Mouse (Mus musculus): Measurements from ENCODE around the gene Dand5. TPM values are rescaled to one million over a fixed set of nuclear protein-coding genes. Genes with fewer than 3 reads are reported as not detected.
A peak's percentile ranks its signal among the peaks of the same experiment; 100 is the strongest.

Dand5 gene
- total and polyA plus RNA-seq, 2 experiments: 1.8 to 2.0 TPM

DNA sequence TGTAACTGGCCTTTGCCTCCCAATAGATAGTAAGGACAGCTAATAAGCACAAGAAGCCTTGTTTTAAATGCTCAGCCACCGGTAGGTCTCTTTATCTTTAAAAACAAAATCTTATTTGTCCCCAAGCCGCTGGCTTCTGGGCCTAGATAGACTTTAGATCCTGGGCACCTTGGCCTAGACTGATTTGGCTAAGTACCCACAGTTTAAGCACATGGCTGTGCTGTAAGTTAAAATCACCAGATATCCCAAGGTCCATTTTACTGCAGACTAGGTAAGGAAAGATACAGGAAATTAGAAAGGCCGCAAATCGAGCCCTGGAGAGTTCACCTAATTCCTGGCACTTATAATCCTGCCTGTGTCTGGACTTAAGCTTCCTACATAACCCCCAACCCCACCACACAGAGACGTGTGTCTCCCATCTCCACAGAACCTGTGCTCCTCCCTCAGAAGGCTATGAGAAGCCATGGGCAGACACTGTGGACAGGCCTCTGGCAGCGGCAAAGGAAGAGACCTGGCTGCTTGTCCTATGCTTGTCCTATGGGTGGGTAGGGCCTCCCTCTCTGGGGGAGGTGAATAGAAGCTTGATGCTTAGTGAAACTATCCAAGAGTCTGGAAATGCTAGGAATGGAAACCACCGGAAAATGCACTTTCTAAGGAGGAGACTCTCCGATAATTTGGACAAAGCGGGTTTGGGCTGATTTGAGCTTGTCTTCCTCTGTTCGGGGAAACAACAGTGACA lies 44.6 kb downstream of the Dand5 start:
- Histone ChIP-seq H3K27me3 (ENCODE audit: control insufficient read depth, insufficient read depth, low read length) (no peaks in the 10 kb centered on the region), H3K4me3 (ENCODE audit: insufficient read depth, low read depth, low read length) (no peak overlapping the region), H3K4me1 (ENCODE audit: control insufficient read depth, insufficient read depth, low read length) (peaks cover 33% of the 10 kb centered on the region), H3K79me2 (ENCODE audit: control insufficient read depth, insufficient read depth, low read length) (peaks cover 28% of the 10 kb centered on the region), H3K36me3 (ENCODE audit: control insufficient read depth, insufficient read depth, low read length) (no peaks in the 10 kb centered on the region), H3K9ac (ENCODE audit: low read depth, low read length) (0 out of 2 replicates have a peak overlapping the region, but pooled peaks have one; percentile 2), H3K27ac (replicated peaks; ENCODE audit: insufficient read depth, low read depth, low read length) (peak overlapping the region; percentile 32)
- peak; percentile 81 for DNase-seq (ENCODE audit: extremely low read depth, low read depth, low spot score)
- TF ChIP-seq CTCF (IDR thresholded peaks at IDR 0.05; ENCODE audit: low read depth, low read length) (no peak), POLR2A (IDR thresholded peaks at IDR 0.05; ENCODE audit: extremely low read depth, insufficient read depth, low read length) (no peak)
- 63% methylated on average over 10 of the region's 10 CpGs for WGBS

DNA sequence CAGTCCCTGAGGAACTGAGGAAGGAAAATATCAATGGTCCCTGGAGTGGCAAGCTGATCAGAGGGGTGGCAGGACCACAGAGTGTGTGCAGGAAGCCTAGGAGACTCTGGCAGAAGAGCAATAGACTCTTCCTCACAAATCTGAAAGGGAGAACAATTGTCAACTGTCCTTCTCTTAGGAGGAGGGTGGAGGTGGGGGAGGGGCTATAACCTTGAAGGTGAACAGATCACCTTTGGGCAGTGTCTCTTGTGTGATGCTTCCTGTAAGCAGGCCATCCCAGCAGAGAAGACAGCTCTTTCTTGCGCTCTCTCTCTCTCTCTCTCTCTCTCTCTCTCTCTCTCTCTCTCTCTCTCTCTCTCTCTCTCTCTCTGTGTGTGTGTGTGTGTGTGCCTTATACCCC lies 46.1 kb downstream of the Dand5 start:
- Histone ChIP-seq H3K36me3 (ENCODE audit: control insufficient read depth, insufficient read depth, low read length) (no peaks in the 10 kb centered on the region), H3K4me3 (ENCODE audit: insufficient read depth, low read depth, low read length) (no peak overlapping the region), H3K27me3 (ENCODE audit: control insufficient read depth, insufficient read depth, low read length) (no peaks in the 10 kb centered on the region), H3K27ac (replicated peaks; ENCODE audit: insufficient read depth, low read depth, low read length) (peak overlapping the region; percentile 46), H3K9ac (ENCODE audit: low read depth, low read length) (no peak overlapping the region), H3K4me1 (ENCODE audit: control insufficient read depth, insufficient read depth, low read length) (peaks cover 39% of the 10 kb centered on the region), H3K79me2 (ENCODE audit: control insufficient read depth, insufficient read depth, low read length) (peaks cover 19% of the 10 kb centered on the region)
- no peak for TF ChIP-seq CTCF (IDR thresholded peaks at IDR 0.05; ENCODE audit: low read depth, low read length)
- no peak for TF ChIP-seq POLR2A (IDR thresholded peaks at IDR 0.05; ENCODE audit: extremely low read depth, insufficient read depth, low read length)
- 100% methylated on average over 1 of the region's 1 CpGs for WGBS
- no peak for DNase-seq (ENCODE audit: extremely low read depth, low read depth, low spot score)

DNA sequence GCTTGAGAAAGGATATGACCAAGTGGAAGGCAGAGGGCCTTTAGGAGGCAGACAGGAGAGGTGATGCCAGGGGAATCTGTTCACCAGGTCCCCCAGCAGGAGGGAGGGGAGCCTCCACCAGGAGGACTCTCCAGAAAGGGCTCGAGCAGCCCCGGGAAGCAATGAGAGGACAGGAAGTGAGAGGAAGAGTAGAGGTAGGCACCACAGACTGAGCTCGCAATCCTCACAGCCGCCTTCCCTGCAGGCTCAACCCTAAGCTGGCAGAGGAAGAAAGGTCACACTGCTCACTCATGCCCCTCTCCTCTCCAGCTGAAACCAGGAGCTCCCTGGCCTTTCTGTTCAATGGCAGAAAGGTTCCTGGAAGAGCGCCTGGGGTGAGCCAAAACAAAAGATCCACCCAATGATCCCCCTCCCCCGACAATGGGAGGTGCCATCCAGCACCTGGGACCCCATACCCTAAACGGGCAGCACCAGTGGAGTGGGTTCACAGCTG lies 47.0 kb downstream of the Dand5 start:
- Histone ChIP-seq H3K4me3 (ENCODE audit: insufficient read depth, low read depth, low read length) (no peak overlapping the region), H3K79me2 (ENCODE audit: control insufficient read depth, insufficient read depth, low read length) (peaks cover 13% of the 10 kb centered on the region), H3K9ac (ENCODE audit: low read depth, low read length) (no peak overlapping the region; the same call in 1 of the 2 replicates), H3K27me3 (ENCODE audit: control insufficient read depth, insufficient read depth, low read length) (no peaks in the 10 kb centered on the region), H3K27ac (replicated peaks; ENCODE audit: insufficient read depth, low read depth, low read length) (peak overlapping the region; percentile 53), H3K36me3 (ENCODE audit: control insufficient read depth, insufficient read depth, low read length) (no peaks in the 10 kb centered on the region), H3K4me1 (ENCODE audit: control insufficient read depth, insufficient read depth, low read length) (peaks cover 48% of the 10 kb centered on the region)
- no peak for TF ChIP-seq POLR2A (IDR thresholded peaks at IDR 0.05; ENCODE audit: extremely low read depth, insufficient read depth, low read length)
- no peak for TF ChIP-seq CTCF (IDR thresholded peaks at IDR 0.05; ENCODE audit: low read depth, low read length)
- WGBS: 39% methylated on average over 7 of the region's 7 CpGs
- DNase-seq (ENCODE audit: extremely low read depth, low read depth, low spot score): no peak

DNA sequence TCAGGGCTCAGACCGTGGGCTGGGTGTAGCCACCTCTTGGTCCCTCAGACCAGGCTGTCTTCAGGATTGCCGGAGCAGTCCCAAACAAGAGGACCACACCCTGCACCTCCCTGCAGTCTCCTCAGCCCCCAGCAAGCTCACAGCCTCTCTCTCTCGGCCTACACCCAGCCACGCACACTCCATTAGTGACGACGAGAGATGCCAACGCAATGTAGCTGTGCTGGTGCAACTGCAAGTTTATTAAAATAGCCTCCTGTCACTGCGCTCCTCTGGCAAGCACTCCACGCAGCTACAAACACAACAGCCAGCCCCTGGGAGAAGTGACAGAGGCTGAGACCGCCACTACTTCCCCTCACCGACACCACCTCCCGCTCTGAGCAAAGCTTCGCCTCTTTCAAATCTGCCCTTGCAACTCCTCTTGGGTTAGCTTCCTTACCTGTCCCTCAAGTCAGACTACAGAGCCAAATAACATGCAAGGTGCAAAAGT lies 47.5 kb downstream of the Dand5 start:
- Histone ChIP-seq H3K27ac (replicated peaks; ENCODE audit: insufficient read depth, low read depth, low read length) (peak overlapping the region; percentile 53), H3K79me2 (ENCODE audit: control insufficient read depth, insufficient read depth, low read length) (peaks cover 16% of the 10 kb centered on the region), H3K9ac (ENCODE audit: low read depth, low read length) (peak overlapping the region; percentile 34), H3K27me3 (ENCODE audit: control insufficient read depth, insufficient read depth, low read length) (no peaks in the 10 kb centered on the region), H3K36me3 (ENCODE audit: control insufficient read depth, insufficient read depth, low read length) (no peaks in the 10 kb centered on the region), H3K4me1 (ENCODE audit: control insufficient read depth, insufficient read depth, low read length) (peaks cover 50% of the 10 kb centered on the region), H3K4me3 (ENCODE audit: insufficient read depth, low read depth, low read length) (peak overlapping the region; percentile 2; the same call in 1 of the 2 replicates)
- WGBS: 67% methylated on average over 13 of the region's 13 CpGs
- DNase-seq (ENCODE audit: extremely low read depth, low read depth, low spot score): no peak
- TF ChIP-seq POLR2A (IDR thresholded peaks at IDR 0.05; ENCODE audit: extremely low read depth, insufficient read depth, low read length) (no peak), CTCF (IDR thresholded peaks at IDR 0.05; ENCODE audit: low read depth, low read length) (no peak)

DNA sequence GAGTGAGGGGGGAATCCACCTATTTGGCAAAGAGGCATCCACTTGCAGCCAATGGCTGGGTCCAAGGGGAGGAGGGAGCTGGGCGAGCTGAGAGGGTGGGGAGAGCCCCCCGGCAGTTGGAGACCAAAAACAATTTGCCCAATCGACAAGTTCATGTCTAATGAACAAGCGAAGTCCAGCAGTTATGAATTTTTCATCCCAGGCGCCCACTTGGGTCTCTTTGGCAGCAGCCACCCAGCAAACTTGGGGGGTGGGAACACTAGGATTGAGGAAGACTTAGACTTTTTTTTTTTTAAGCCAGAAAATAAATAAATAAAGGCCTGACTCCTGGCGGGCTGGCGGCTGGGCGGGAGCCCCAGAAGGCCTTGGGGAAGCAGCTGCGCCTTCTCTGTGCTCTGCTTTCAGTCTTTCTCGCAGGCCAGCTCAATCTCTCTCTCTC lies 48.1 kb downstream of the Dand5 start:
- H3K9ac ChIP-seq (ENCODE audit: low read depth, low read length): no peak overlapping the region
- no peak for DNase-seq (ENCODE audit: extremely low read depth, low read depth, low spot score)
- no peaks in the 10 kb centered on the region for H3K27me3 ChIP-seq (ENCODE audit: control insufficient read depth, insufficient read depth, low read length)
- 28% methylated on average over 9 of the region's 10 CpGs for WGBS
- peaks cover 52% of the 10 kb centered on the region for H3K4me1 ChIP-seq (ENCODE audit: control insufficient read depth, insufficient read depth, low read length)
- no peaks in the 10 kb centered on the region for H3K36me3 ChIP-seq (ENCODE audit: control insufficient read depth, insufficient read depth, low read length)
- TF ChIP-seq CTCF (IDR thresholded peaks at IDR 0.05; ENCODE audit: low read depth, low read length) (no peak), POLR2A (IDR thresholded peaks at IDR 0.05; ENCODE audit: extremely low read depth, insufficient read depth, low read length) (no peak)
- H3K79me2 ChIP-seq (ENCODE audit: control insufficient read depth, insufficient read depth, low read length): peaks cover 18% of the 10 kb centered on the region
- no peak overlapping the region for H3K4me3 ChIP-seq (ENCODE audit: insufficient read depth, low read depth, low read length)
- peak overlapping the region; percentile 2; the same call in 1 of the 2 replicates for H3K27ac ChIP-seq (replicated peaks; ENCODE audit: insufficient read depth, low read depth, low read length)

DNA sequence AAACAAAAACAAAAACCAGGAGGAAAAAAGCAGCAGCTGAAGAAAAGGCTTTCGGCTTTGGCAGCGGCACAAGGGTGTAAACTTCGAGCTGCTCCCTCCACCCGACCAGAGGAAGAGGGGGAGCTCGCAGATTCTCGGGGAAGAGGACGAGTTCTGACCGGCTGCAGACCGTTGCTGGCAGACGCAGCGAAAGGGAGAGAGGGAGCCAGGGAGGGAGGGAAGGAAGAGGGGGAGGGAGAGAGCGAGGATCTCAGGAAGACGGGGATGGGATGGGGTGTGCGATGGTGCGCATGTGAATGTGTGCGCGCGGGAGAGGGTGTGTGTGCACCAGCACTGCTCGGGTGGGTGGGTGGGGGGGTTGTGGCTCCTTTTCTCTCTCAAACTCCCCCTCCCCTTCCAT lies 48.8 kb downstream of the Dand5 start:
- no peak for TF ChIP-seq POLR2A (IDR thresholded peaks at IDR 0.05; ENCODE audit: extremely low read depth, insufficient read depth, low read length)
- TF ChIP-seq CTCF (IDR thresholded peaks at IDR 0.05; ENCODE audit: low read depth, low read length): no peak
- DNase-seq (ENCODE audit: extremely low read depth, low read depth, low spot score): no peak
- H3K79me2 ChIP-seq (ENCODE audit: control insufficient read depth, insufficient read depth, low read length): peaks cover 20% of the 10 kb centered on the region
- H3K27ac ChIP-seq (replicated peaks; ENCODE audit: insufficient read depth, low read depth, low read length): no peak overlapping the region
- H3K4me3 ChIP-seq (ENCODE audit: insufficient read depth, low read depth, low read length): peak overlapping the region; percentile 22; the same call in 1 of the 2 replicates
- 3% methylated on average over 19 of the region's 19 CpGs for WGBS
- peak overlapping the region; percentile 15 for H3K9ac ChIP-seq (ENCODE audit: low read depth, low read length)
- peaks cover 52% of the 10 kb centered on the region for H3K4me1 ChIP-seq (ENCODE audit: control insufficient read depth, insufficient read depth, low read length)
- H3K27me3 ChIP-seq (ENCODE audit: control insufficient read depth, insufficient read depth, low read length): no peaks in the 10 kb centered on the region
- H3K36me3 ChIP-seq (ENCODE audit: control insufficient read depth, insufficient read depth, low read length): no peaks in the 10 kb centered on the region

Measured in liver, adult 2 months (tissue).